Mouse (Mus musculus) adrenal gland, adult 2 months (tissue): ENCODE results near the gene Zfp219. TPM values are rescaled to one million over a fixed set of nuclear protein-coding genes. Genes with fewer than 3 reads are reported as not detected.

Experiments
- DNase-seq: peaks from one replicate; pipeline ENCODE4 v3.0.0; 2021
- polyA plus RNA-seq: library from polyadenylated mRNA; depleted of rRNA; stranded (reverse); fragments of >200 nt; gene quantifications from 2 replicates; pipeline ENCODE4 v1.2.3, GENCODE M21; 2012
- total RNA-seq, 2 experiments: library from RNA; stranded (reverse); gene quantifications; 2 replicates each; pipeline ENCODE4 v1.2.3; 2021

Gene Zfp219
- total and polyA plus RNA-seq, 3 experiments = 40.7 to 133 (median 52.9) TPM

DNA sequence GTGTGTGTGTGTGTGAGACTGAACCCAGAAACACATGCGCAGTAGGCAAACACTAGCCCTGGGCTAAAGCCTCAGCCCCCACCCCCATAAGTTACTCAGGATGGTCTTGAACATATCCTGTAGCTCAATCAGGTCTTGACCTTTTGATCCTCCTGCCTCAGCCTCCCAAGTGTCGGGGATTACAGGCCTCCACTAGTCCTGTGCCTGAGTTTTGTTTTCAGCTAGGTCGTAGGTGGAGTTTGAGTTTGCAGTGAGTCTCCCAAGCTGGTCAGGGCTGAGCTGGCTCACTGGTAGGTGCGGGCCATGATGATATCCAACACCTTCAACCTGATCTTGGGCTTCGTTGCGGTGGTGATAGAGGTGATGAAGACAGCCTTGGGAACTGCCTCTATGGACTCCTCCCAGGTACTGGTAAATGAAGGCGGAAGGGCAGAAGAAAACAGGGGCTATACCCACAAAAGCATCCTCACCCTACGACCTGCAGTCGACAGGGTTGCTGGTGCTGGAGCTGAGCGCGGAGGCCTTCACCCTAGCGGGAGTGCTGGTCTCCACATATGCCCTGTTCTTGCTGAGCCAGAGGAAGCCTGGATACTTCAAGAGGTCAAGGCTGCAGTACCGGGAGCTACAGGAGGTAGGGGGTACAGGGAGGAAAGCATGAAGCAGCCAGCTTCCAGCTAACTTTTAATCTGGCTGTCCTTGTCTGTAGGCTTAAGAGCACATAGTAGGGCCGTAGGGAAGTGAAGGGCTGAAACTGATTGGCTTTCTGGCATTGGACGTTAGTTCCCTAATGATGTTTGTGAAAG, 2.1 kb downstream of the Zfp219 start:
- DNase-seq = no peak

DNA sequence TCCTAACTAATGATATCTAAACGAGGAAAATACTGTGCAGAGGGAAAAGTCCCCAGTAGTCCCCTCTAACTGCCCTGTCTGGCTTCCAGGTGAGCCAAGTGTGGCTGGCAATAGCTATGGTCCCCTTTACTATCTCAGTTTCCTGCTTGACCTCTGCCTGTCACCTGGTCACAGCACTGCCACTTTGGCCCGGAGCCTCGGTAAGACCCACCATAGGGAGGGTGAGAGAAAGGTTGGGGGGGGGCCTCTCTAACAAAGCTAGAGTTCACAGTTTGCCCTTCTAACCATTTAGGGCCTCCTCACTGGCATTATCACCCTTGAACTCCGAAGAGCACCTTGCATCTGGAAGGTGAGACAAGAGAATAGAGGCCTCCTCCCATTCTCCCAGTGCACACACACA, 2.9 kb downstream of the Zfp219 start:
- DNase-seq = no peak

DNA sequence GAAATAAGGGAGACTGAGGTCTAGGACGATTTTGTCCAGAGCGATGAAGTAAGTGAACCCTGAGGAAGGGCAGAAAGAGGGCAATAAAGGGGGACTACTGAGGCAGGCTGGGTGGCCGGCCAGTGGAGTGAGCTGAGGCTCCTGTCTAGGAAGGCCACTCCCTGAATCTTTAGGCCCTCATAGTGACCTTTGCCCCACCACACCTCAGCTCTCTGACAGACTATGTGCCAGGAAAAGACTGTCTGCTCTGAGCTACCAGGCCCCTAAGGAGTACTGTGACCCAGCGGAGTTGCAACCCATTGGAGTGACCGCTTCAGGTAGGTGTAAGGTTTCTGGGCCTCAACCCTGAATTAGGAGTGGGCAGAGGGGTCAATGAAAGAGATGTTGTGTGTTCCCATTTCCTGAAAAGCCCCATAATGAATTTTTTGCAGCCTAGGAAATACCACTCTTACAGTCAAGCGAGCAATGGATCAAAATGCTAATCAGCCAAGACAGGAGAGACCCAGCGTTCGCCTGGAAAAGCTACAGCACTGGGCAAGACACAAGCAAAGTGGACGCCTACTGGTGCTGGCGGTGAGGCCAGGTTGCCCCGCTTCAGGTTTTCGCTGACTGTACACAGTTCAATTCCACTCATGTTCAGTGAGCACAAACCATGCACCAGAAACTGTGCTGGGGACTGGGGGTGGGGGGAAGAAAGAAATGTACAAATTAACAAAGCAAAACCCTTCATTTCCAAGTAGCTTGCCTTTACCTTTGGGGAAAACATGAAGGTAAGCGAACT, 3.7 kb downstream of the Zfp219 start:
- DNase-seq = no peak

DNA sequence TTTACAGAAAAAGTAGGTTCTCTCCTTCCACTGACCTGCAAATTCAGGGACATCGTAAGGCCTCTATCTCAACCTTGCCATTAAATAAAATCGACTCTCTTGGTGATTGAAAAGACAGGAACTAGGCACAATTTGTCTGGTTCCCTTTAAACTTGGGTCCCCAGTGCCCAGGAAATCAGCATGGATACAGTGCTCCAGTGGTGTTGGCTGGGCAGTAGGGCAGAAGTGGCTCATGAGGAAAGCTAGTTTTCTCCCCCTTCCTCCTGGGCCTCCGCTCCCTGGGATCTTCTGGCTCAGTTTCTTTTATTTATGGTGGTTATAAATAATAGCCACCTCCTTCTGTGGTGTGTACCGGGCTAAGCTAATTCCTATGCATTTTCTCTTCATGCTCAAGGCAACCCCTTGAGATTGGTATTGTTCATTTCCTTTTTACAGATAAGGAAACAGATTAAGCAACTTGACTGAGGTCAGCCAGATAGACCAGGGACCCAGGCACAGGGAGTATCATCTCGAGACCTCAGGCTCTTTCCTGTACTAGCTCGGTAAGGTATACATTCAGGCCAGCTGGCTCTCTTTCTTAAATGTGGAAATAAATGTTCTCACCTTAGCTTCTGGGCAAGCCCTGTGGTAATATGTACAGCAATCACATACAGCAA, 5.0 kb downstream of the Zfp219 start, which contains the start of gene Tmem253:
Gene Tmem253, plus strand, starts transcription at position 214 of the 656 bp plus-strand sequence.
- DNase-seq = peak; percentile 38

DNA sequence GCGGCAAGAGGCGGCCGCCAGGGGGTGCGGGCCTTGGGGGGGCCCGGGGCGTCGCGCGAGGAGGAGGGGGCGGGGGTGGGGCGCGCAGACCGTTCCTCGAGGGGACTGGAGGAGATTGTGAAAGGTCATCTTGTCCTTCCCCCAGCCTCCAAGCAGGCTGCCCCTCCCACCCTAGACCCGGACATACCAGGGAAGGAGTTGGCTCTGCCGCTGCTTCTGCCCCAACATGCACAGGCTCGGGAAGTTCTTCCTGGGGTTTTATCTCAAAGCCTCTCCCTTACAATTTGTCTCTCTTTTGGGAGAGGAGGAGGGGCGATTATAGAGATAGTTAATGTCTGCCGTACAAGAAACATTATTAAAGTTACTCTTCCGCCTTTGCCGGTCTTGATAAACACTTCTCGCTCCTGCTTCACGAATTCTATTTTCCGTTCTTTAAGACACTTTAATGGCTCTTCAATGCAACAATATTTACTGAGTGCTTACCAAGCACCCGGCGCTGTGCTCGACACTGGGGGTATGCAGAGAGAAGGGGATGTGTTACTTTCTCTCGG, 5.7 kb downstream of the Zfp219 start:
- DNase-seq = peak; percentile 79

DNA sequence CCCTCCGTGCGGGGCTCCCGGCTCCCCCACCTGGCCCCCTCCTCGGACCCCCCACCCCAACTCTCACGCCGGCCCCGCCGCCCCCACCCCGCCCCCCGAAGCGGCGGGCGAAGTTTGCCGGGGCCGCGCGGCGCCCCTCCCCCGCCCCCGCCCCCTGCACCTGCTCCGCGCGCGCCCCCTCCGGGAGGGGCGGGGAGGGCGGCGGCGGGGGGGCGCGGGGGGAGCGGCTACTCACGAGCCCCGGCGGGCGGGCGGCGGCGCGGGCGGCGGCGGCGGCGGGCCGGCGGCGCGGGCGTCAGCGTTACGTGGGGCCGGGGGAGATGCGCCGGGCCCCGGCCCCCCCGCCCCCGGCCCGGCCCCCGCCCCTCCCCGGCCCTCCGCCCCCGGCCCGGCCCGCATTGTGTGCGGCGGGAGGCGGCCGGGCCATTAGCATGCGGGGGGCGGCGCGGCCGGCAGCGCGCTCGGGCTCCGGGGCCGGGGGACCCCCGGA, 6.2 kb downstream of the Zfp219 start:
- no peak for DNase-seq

DNA sequence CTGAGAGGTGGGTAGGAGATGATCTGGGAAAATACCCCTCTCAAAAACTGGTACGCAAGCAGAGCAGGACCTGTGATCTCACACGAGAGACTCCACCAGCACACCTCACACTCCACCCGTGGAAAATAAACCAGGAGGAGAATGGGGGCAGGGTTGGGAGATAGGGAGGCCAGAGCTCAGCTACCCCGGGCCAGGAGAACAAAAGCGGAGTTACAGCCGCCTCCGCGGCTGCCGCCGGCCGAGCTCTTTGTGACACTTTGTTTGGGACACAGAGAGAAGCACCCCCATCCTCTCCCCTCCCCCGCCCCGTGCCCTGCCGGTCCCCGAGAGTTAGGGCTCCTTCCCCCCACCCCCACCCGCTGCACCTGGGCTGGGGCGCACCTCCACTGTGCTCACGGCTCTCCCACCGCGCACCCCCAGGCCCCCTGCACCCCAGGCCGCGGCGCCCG, 6.7 kb downstream of the Zfp219 start:
- peak; percentile 70 for DNase-seq

DNA sequence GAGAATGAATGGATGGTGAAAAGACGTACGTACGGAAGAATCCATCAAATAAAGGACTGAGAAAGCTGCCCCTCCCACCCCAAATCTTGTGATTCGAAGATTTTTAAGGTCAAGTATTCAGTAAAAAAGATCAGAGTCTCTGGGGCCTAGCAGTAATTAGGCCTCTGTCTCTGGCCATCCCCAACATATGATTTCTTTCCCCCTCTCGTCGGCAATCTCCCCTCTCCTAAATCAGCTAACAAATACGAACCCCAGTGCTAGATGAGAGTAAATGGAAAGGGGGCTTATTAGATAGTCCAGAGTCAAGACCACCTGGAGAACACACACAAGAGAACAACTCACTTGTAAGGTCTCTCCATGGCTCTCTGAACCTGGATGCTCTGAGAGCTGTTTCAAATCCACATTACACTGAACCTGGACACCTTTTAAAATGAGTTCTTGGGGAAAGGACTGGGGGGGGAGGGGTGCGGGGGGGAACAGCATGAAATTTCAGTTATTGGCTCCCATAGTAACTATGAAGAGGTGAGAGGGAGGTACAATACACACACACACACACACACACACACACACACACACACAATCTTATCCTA, 7.4 kb downstream of the Zfp219 start:
- DNase-seq = no peak

DNA sequence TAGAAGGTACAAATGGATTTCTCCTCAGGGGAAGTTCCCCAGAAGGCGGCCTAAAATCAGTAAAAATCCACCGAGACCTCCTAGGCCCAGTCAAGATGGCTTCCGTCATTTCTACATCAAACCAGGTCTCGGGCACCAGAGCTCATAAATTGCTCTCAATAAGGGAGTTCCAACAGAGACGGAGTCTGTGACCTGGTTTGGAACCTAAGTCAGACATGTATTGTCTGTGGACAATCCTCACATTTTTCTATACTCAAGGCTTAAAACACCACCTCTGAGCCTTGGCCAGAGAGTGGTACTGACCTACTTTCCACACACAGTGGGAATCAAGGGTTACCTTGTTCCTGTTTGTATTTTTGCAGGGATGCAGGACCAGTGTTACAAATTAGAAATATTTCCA, 8.0 kb downstream of the Zfp219 start:
- no peak for DNase-seq

DNA sequence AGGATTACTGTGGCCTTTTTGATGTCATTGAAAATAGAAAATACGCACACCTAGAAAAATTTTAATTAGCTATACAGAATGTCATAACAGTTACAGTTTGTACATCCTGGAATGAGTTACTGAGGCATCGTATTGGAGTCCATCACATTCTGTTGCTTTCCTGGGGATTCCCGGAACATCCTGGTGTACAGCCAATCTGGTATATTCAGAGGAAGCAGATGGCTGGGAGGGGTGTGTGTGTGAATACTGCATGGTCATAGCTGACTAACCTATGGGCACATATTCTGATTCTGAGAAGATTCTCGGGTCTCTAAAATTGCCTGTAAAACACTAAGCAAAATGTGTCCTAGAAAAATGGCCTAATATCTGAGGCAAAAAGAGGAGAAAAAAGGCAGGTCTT, 8.4 kb downstream of the Zfp219 start:
- DNase-seq = no peak

DNA sequence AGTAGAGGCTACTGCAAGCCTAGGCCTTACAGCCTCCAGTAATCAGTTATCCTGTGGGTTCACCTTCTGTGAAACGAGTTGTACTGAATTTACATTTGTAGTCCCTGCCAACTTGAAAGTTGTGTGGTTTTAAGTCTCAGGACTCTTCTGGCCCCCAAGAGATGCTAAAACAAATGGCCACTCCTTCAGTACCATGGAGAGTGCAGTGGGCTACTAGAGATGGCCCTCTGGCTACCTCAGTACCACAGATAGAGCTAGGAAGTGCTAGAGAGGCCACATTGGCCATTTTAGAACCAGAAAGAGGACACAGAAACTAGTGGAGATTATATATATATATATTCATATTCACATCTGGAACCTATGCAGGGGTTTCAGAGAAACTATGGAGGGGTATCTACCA, 8.8 kb downstream of the Zfp219 start:
- no peak for DNase-seq

DNA sequence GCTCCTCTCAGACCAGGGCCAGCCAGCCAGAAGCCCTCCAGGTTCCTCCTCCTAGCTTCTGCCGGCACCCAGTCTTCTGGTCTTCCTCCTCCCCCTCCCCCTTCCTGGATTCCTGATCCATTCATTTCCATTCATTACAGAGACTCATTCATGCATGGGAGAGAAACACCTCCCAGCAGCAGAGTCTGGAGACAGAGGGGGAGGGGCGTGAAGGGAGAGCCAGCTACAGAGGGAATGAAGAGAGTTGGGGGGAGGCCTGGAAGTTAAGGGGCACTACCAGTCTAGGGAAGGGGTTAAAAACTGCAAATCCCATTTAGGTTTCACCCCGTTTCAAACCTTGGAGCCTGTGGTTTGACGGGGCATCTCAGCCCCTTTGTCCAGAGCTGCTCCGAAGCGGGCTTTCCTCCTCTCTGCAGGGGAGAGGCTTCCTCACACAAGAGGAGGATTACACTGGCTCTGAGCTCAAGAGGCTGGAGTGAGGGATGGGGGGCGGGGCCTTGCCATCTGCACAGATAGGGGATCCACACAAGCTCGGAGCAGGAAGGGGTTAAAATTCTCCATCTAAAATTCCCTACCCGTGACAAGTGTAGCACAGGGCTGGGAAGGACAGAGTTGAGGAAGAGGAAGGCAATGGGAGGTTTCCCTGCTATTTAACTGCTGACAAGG, 10.0 kb downstream of the Zfp219 start:
- no peak for DNase-seq

DNA sequence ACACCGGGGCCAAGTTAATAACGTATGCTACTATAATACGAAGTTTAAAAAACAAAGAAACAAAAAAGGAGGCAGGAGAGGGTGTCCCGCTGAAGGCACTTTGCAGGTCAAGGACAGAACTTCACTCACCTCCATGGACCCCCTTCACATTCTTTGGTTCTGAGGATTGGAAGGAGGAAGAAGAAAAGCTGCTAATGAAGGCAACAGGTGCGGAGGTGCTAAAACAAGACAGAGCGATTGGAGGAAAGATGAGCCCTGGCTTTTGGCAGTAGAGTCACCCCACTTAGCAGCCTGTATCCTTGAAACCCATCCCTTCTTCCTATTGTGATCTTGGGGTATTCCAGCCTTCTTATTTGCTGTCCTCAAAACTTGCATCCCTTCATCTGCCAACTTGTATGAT, 10.7 kb downstream of the Zfp219 start:
- DNase-seq = no peak

DNA sequence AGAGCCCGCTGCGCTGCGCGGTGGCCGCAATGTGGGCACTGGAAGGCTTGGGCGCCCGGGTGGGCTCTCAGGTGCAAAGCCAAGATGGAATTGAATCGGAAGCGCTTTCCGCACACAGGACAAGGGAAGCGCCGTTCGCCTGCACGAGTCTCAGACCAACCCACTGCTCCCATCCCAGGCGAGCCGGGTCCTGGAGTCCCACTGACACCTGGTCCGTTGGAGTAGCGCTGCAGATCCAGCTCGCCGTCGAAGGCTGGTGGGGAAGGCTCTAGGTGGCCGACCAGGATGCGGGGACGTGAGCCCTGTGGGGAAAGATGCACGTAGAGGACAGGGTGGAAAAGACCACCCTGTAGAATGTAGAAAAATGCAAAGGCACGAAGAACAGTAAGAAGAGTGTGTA, 11.2 kb downstream of the Zfp219 start:
- DNase-seq = no peak

DNA sequence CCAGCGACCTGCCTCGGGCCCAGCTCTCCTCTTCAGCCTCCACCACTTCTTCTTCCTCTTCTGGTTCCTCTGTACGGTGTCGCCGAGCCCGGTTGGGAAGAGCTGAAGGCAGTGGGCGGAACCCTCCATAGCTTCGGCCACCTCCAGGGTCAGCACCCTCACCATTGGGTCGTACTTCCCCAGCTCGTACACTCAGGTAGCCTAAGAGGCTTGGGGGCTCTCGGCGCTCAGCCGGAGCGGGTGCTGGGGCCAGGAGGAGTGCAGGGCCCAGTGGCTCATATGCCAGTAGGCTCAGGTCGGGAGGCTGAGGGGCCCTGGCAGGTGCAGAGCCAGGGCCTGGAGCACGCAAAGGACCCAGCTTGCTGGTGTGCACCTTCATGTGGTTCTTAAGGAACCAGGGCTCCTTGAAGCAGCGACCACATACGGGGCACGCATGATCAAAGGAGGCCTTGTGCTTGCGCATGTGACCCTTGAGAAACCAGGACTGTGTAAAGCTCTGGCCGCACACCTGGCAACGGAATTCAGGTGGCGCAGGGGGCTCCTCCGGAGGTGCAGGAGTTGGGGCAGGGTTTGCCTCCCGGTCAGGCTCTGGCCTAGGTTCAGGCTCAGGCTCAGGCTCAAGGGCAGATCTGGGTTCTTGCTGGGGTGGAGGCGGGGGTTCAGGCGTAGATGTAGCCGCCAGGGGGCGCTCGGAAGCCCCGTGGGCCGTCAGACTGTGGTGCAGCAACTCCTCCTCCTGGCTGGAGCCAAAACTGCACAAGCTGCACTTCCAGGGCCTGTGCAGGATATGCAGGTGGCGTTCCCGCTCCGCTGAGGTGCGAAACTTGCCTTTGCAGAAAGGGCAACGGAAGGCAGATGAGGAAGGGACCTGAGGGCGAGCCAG, 12.0 kb downstream of the Zfp219 start:
- peak; percentile 92 for DNase-seq

DNA sequence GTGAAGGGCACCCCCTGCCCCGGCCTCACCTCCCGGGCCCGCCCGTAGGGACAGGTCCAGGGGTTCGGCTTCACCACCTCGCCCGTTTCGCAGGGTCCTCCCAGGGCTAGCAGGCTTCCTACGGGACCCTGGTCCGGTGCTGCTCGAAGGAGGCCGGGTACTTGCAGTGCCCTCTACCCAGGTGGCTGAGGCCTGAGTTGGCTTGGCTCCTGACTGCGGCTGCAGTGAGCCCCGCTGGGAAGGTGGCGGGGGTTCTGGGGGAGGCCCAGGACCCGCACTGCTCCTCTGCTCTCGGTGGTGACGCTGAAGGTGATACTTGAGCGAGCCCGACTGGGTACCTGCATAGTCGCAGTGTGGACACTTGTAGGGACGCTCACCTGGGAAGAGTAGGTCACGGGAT, 13.8 kb downstream of the Zfp219 start:
- DNase-seq = no peak

DNA sequence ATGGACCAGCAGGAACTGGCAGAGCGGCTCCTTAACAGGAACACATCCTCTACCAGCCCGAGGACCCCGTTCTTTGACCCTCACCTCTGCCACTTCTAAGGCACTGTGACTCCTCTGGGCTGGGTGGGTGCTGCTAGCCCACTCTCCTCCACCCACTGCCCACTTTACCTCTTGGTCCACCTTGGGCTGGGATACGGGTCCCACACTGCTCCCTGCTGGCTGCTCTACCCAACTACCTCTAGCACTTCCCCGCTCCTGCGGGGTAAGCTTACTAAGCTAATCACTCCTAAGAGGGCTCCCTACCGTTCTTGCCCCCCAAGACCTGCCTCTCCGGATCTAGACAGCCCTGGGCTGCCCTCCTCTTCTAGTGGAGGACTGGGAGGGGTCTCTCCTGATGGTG, 14.3 kb downstream of the Zfp219 start:
- no peak for DNase-seq

DNA sequence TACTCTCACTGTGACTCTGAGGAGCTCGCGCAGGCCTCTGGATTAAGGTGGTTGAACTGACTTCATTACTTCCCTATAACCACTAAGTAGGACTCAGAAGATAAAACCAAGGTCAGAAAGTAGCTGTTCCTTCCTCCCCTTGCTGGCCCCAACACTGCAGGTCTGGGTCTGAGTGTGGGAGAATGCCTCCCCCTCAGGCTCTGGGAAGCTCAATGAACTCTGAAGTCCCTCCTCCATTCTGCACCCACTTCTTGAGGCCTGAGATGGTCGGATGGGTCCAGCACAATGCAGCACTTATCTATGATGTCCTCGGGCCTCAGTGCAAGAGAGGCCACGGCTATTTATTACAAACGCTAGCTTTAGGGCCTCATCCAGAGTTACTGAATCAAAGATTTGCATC, 14.9 kb downstream of the Zfp219 start:
- DNase-seq = no peak

DNA sequence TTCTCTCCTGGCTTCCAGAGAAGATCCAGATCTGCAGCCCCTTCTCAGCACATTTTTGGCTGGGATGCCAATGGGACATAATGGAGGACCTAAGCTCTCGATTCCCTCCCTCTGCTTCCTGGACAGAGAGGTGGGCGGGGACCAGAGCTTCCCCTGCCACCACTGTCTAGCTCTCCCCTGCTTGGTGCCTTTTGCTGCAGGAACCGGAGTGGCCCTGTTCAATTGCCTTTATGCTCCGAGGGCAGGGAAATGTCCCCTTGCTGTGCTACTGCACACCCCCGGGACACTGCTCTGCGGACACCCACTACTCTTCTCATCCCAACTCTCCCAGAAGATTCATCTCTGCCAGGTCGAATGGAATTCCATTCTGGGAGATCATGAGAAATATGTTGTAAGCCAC, 15.4 kb downstream of the Zfp219 start:
- no peak for DNase-seq

DNA sequence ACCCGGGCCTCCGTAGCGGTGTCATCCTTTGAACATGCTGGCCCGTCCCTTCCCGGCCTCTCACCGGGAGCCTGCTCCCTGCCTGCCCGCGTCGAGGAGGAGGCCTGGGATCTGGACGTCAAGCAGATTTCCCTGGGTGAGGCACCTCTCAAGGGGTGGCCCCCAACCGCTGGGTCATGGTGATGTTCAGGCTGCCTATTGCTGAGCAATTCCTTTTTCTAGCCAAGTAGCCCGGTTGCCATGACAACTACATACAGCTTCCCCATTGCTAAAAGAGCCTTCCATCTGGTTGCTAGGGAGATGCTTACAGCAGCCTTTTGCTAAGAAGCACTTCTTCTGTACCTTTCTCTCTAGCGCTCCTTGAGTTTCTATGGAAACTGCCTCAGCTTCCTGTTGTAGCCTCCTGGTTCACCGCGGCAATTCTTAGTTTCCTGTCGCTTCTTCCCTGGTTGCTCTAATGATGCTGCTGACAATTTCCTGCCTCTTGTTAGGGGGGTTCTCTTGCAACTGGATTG, 16.5 kb downstream of the Zfp219 start:
- DNase-seq = no peak
